ENCODE assay signal across 8 mouse cellular contexts in genomic region chr2:116065570-116066005, GRCm38 (mm10). TPM values are rescaled to one million over a fixed set of nuclear protein-coding genes. Genes with fewer than 3 reads are reported as not detected.
DNase-seq lines count a peak whose midpoint lies in the region; ATAC-seq lines count a peak whose summit lies in the region.

Gene Meis2 (minus strand): TSS chr2:116065839.

- H3K4me3 ChIP-seq in hindbrain, embryonic 14.5 days (replicated peaks; ENCODE audit: low read length): peak within 1 kb of the TSS; percentile 71

- WGBS in hindbrain, embryonic 14.5 days: under 1% methylated on average over 28 of the region's 37 CpGs

- no peaks in the 10 kb centered on the region for H3K27me3 ChIP-seq in hindbrain, embryonic 14.5 days (ENCODE audit: control insufficient read depth, insufficient read depth, low read length)

- H3K27ac ChIP-seq in hindbrain, embryonic 14.5 days: peak within 1 kb of the TSS; percentile 99

- peak; percentile 87 for ATAC-seq in hindbrain, embryonic 14.5 days (ENCODE audit: low FRiP score)

- peak; percentile 89 for DNase-seq in ES-CJ7 (ENCODE audit: low read depth, low spot score)
- peak in 1 of 2 experiments; percentile 76 for DNase-seq in adrenal gland, postnatal 4 days (ENCODE audit: low spot score in 2 of 2)
- peak; percentile 66 to 67 for DNase-seq in frontal cortex, postnatal 25 days (ENCODE audit: low spot score in 2 of 2)
- peak; percentile 78 for DNase-seq in hindbrain, embryonic 14.5 days (ENCODE audit: low spot score)
- peak; percentile 66 to 80 for DNase-seq in left cerebral cortex, adult 18-20 months (ENCODE audit: low spot score in 2 of 2)
- DNase-seq in lung, postnatal 25 days (ENCODE audit: low spot score): peak; percentile 80
- peak; percentile 93 for DNase-seq in retina, postnatal 1 day
- DNase-seq in T-cell, adult 2 months (ENCODE audit: low spot score): no peak

- no peaks in the 10 kb centered on the region for H3K9me3 ChIP-seq in hindbrain, embryonic 14.5 days (ENCODE audit: control insufficient read depth, low read length)

- H3K36me3 ChIP-seq in hindbrain, embryonic 14.5 days (replicated peaks; ENCODE audit: control insufficient read depth, insufficient read depth): 0 out of 2 replicates have a peak, but pooled peaks cover under 1% of the 10 kb centered on the region

- H3K4me1 ChIP-seq in hindbrain, embryonic 14.5 days (replicated peaks; ENCODE audit: control insufficient read depth, insufficient read depth, low read length): no peaks in the 10 kb centered on the region

- H3K4me2 ChIP-seq in hindbrain, embryonic 14.5 days (replicated peaks): peak within 1 kb of the TSS; percentile 65

- H3K9ac ChIP-seq in hindbrain, embryonic 14.5 days: peak within 1 kb of the TSS; percentile 99

RNA-seq across cellular contexts. Expression of gene Meis2, which starts in this region (rescaled TPM):
- 100 to 1,000 TPM; 159 to 160 TPM for total RNA-seq in adrenal gland, postnatal 4 days (2021)
- 136 and 159 TPM in 2 replicates for polyA plus RNA-seq in hindbrain, embryonic 14.5 days (2014; fragmentation: Nextera tagmentation; extraction: Ambion mirVana)
- 100 to 1,000 TPM; 109 to 117 TPM for total RNA-seq in left cerebral cortex, adult 18-20 months (2021)
